Mouse (Mus musculus): ENCODE measurements around the gene Ivd. TPM values are rescaled to one million over a fixed set of nuclear protein-coding genes. Genes with fewer than 3 reads are reported as not detected.

The Ivd gene
- 34.8 and 39.4 TPM in 2 replicates for polyA plus RNA-seq (2021; fragmentation: Nextera tagmentation)
- long read RNA-seq, experiment 1, transcript Ivd-203 (3 exons, 897 nt) = minor isoform, 9 of 340 reads
- long read RNA-seq, experiment 1, transcript Ivd-201 (12 exons, 3,665 nt) = major isoform, 274 of 340 reads
- long read RNA-seq, experiment 1, partial matches to known transcripts = 3 of 340 reads
- long read RNA-seq, experiment 1, other reads (novel, unspliced or antisense) = 51 of 340 reads
- long read RNA-seq, experiment 2, transcript Ivd-201 (12 exons, 3,665 nt) = major isoform, 44 of 67 reads
- long read RNA-seq, experiment 2, partial matches to known transcripts = 6 of 67 reads
- long read RNA-seq, experiment 2, other reads (novel, unspliced or antisense) = 17 of 67 reads

DNA sequence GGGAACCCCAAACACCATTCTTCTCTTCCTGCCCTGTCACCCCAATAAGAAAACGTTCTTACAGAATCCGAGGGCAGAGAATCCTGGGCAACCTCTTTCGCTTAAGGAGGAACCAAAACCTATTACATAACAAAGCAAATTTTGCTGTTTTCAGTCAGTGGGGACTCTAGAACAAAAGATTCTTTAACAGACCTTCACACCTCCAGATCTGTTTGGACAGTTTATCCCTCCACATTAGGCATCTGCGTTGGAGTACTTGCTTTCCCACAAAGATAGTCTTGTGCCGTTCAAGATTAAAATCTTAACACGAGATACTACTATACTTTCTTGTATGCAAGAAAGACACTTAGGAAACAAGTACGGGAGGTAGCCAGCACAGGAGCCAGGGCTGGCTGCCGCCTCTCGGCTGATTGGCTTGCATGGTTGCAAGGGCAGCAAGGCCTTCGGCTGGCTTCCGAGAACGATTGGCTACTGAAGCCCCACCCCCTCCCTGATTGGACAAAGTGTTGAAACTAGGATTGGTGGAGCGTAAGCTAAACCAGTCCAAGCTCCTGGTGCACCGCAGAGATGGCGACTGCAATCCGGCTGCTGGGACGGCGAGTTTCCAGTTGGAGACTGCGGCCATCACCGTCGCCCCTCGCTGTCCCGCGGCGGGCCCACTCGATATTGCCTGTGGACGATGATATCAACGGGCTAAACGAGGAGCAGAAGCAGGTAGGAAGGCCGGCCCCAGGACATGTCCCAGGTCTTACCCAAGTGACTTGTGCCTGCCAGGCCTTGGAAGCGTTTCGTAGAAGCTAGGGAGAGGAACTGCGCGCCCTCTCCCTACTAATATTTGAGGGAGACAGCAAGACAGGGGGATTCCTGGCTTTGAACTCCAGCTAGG, at the start of gene Ivd:
Gene Ivd (plus strand): TSS at position 501 of the 886 bp plus-strand sequence.

DNA sequence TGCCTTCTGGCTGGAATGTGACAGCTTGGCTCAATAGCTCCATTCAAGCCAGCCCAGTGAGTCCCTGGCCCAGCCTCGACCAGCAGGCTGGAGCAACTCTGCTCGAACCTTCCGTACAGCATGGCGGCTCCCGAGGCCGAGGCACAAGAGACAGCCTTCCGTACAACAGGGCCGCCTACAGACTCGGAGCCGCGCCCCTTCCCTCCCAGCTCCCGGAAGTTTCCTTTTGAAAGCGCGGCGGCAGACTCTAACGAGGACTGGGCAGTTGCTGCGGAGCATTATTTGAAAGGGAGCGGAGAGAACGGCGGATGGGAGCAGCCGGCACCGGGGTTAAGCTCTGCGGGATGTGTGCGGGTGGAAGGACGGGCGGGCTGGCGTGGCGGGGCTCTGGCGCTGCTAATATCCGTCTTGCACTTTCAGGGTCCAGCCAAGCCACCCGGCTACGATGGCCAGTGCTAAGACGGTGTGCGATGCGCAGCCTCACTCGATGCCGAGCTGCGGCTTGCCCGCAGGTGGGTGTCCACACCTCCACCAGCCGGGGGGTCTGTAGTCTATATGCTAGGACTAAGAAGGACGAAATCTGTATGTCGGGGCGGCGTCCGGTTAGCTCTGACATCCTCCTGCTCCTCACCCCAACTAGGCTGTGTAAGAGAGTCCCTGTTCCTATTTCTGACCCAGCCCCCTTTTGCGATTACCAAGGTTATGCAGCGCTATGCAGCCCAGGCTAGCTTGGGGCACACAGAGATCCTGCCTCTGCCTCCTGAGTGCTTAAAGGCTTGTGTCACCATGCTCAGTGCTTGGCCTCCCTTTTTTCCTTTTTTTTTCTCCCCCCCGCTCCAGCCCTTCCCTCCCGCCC, 47.5 kb upstream of the Ivd start, which contains the start of gene Knstrn:
Gene Knstrn (plus strand): TSS at position 23 of the 856 bp plus-strand sequence.

DNA sequence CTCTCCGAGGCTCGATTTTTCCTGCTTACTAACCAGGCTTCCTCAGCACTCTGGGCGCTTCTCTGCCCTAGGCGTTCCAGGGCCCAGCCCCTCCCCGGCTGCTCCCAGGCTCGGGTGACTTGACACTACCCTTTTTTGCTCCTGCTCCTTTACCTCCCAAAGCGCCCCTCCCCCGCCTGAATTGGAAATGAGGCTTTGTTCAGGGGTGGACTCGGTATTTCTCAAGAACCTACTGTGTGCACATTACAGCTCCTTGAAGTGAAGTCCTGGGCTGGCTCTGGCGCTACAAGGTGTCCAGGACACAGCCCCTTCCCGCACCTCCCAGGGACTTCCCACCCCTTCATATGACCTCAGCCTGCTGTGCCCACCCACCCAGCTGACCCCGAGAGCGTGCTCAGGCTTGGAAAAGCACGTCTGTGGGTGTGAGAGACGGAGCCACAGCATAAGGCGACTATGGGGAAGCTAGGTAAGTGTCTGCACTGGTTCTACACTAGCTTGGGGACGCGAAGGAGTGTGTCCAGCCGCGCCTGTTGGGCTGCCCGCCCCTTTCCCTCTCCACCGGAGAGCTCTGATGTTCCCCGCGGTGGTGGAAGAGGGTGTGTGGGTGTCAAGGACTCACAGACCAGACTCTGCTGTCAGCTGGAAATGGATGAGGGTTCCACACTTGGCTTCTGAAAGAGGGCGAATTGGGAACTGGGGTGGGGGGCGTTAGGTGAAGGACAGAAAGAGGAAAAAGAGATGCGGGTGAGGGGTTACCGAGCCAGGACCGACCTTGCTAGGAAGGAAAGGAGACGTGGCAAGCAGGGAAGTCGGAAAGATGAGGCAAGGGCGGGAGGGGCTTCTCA, 38.4 kb downstream of the Ivd start, which contains the start of gene Bahd1:
Gene Bahd1 (plus strand): TSS at position 397 of the 845 bp plus-strand sequence.

DNA sequence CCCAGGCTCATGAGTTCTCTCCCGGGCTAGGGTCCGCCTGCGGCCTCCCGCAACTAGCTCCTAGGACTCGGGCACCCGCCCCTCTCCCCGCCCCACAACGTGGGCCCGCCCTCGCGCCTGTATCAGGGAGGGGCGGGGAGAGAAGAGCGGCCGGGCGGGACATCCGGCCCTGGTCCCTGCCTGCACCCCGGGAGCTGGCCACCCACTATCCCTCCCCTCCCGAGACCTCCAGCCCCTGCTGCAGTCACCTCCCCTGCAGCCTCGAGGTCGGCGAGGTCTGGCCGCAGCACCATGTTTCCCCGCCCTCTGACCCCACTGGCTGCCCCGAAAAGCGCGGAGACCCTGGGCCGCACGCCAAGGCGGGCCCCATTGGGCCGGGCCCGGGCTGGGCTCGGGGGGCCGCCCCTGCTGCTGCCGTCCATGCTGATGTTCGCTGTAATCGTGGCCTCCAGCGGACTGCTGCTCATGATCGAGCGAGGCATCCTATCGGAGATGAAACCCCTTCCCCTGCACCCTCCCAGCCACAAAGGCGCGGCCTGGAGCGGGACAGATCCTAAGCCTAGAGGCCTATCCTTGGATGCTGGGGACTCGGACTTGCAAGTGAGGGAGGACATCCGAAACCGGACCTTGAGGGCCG, 64.7 kb downstream of the Ivd start, which contains the start of gene Chst14:
Gene Chst14 (plus strand): TSS at position 136 of the 637 bp plus-strand sequence.

Other genes with a start within 250 kb of the Ivd start
- gene Pak6, start 198.7 kb upstream of the Ivd start, polyA plus RNA-seq (2021; fragmentation: Nextera tagmentation) = 23.3 and 25.5 TPM in 2 replicates
- 5.6 and 7.1 TPM in 2 replicates for gene Ankrd63, start 158.0 kb upstream of the Ivd start, polyA plus RNA-seq (2021; fragmentation: Nextera tagmentation)
- gene Plcb2, start 133.5 kb upstream of the Ivd start, polyA plus RNA-seq (2021; fragmentation: Nextera tagmentation) = 1.9 and 2.2 TPM in 2 replicates
- 46.4 and 71.6 TPM in 2 replicates for gene Inafm2, start 116.2 kb upstream of the Ivd start, polyA plus RNA-seq (2021; fragmentation: Nextera tagmentation)
- gene Ccdc9b, start 99.3 kb upstream of the Ivd start, polyA plus RNA-seq (2021; fragmentation: Nextera tagmentation) = 0.24 and 0.29 TPM in 2 replicates
- not detected in 2 replicates for gene Phgr1, start 89.2 kb upstream of the Ivd start, polyA plus RNA-seq (2021; fragmentation: Nextera tagmentation)
- 111 and 146 TPM in 2 replicates for gene Disp2, start 82.2 kb upstream of the Ivd start, polyA plus RNA-seq (2021; fragmentation: Nextera tagmentation)
- 0.59 and 0.88 TPM in 2 replicates for gene Knstrn, start 48.0 kb upstream of the Ivd start, polyA plus RNA-seq (2021; fragmentation: Nextera tagmentation)
- 2.9 and 3.2 TPM in 2 replicates for gene Bahd1, start 38.4 kb downstream of the Ivd start, polyA plus RNA-seq (2021; fragmentation: Nextera tagmentation)
- 1.9 and 3.1 TPM in 2 replicates for gene Chst14, start 64.5 kb downstream of the Ivd start, polyA plus RNA-seq (2021; fragmentation: Nextera tagmentation)
- 79.3 and 95.9 TPM in 2 replicates for gene Ccdc32, start 167.4 kb downstream of the Ivd start, polyA plus RNA-seq (2021; fragmentation: Nextera tagmentation)
- gene Rpusd2, start 172.8 kb downstream of the Ivd start, polyA plus RNA-seq (2021; fragmentation: Nextera tagmentation) = 5.7 and 6.7 TPM in 2 replicates
- gene Knl1, start 185.2 kb downstream of the Ivd start, polyA plus RNA-seq (2021; fragmentation: Nextera tagmentation) = 0.04 and 0.21 TPM in 2 replicates

All from left cerebral cortex, adult 6 months (tissue).